Mouse (Mus musculus) forebrain, embryonic 16.5 days (tissue): ENCODE results near the gene Pla2g3. TPM values are rescaled to one million over a fixed set of nuclear protein-coding genes. Genes with fewer than 3 reads are reported as not detected.

Experiments
- ATAC-seq: fragments of 200-750 bp; cut with Nextera tagmentation; 2 replicates; pipeline ENCODE4 v1.8.0; 2017; ENCODE audit warnings: mild to moderate bottlenecking, moderate library complexity
- H3K27ac ChIP-seq: fragments of 300-500 bp; sonication (generic); 2 replicates; pipeline ENCODE4 v1.5.1; 2014; ENCODE audit warnings: low read length, control low read depth
- H3K27me3 ChIP-seq: fragments of 300-500 bp; sonication (generic); replicated peaks from 2 replicates; pipeline ENCODE4 v1.6.1; 2014; ENCODE audit warnings: low read length; ENCODE audit not compliant: control insufficient read depth, insufficient read depth
- H3K36me3 ChIP-seq: fragments of 300-500 bp; sonication (generic); 2 replicates; pipeline ENCODE4 v1.6.1; 2014; ENCODE audit not compliant: control insufficient read depth, insufficient read depth
- H3K4me1 ChIP-seq: fragments of 300-500 bp; sonication (generic); replicated peaks from 2 replicates; pipeline ENCODE4 v1.6.1; 2014; ENCODE audit warnings: low read length; ENCODE audit not compliant: control insufficient read depth, insufficient read depth
- H3K4me2 ChIP-seq: fragments of 300-500 bp; sonication (generic); 2 replicates; pipeline ENCODE4 v1.6.1; 2014; ENCODE audit warnings: mild to moderate bottlenecking, low read length, control low read depth
- H3K4me3 ChIP-seq: fragments of 300-500 bp; sonication (generic); replicated peaks from 2 replicates; pipeline ENCODE4 v1.5.1; 2014; ENCODE audit warnings: mild to moderate bottlenecking, low read length, control low read depth
- H3K9ac ChIP-seq: fragments of 300-500 bp; sonication (generic); replicated peaks from 2 replicates; pipeline ENCODE4 v1.6.1; 2014; ENCODE audit warnings: low read depth, low read length, control low read depth
- H3K9me3 ChIP-seq: fragments of 300-500 bp; sonication (generic); 2 replicates; pipeline ENCODE4 v1.6.1; 2016; ENCODE audit warnings: low read length; ENCODE audit not compliant: control insufficient read depth
- WGBS: fragments of 180-500 bp; shearing (Covaris S2); extraction: QIAGEN DNeasy Blood & Tissue Kit; methylation state at CpG from one replicate; pipeline ENCODE4 v1.1.7; 2014; 5-methylcytosine and 5-hydroxymethylcytosine counted together
- polyA plus RNA-seq: library from polyadenylated mRNA; unstranded; fragments of >200 nt; fragmentation: Nextera tagmentation; extraction: Ambion mirVana; gene quantifications from 2 replicates; pipeline ENCODE4 v1.2.1, GENCODE M21; 2015

Pla2g3 gene
- polyA plus RNA-seq, 1 experiment from 2014 or later = 1.0 TPM

GRCm38 (mm10) chr11:3547047-3547446 lies 59.0 kb downstream of the Pla2g3 start:
- no peak overlapping the region for H3K9ac ChIP-seq
- no peak overlapping the region for H3K4me3 ChIP-seq
- H3K4me2 ChIP-seq = no peak overlapping the region
- no peaks in the 10 kb centered on the region for H3K4me1 ChIP-seq
- H3K36me3 ChIP-seq = no peaks in the 10 kb centered on the region
- no peak for ATAC-seq
- H3K27me3 ChIP-seq = no peaks in the 10 kb centered on the region
- no peak overlapping the region for H3K27ac ChIP-seq
- 0 out of 2 replicates have a peak, but pooled peaks cover 3% of the 10 kb centered on the region for H3K9me3 ChIP-seq
- WGBS = 59% methylated on average over 2 of the region's 2 CpGs

GRCm38 (mm10) chr11:3547969-3548368 lies 59.9 kb downstream of the Pla2g3 start:
- no peaks in the 10 kb centered on the region for H3K4me1 ChIP-seq
- 0 out of 2 replicates have a peak, but pooled peaks cover 3% of the 10 kb centered on the region for H3K9me3 ChIP-seq
- H3K4me2 ChIP-seq = no peak overlapping the region
- WGBS = 60% methylated on average over 6 of the region's 6 CpGs
- no peak overlapping the region for H3K4me3 ChIP-seq
- ATAC-seq = no peak
- H3K27ac ChIP-seq = no peak overlapping the region
- H3K36me3 ChIP-seq = no peaks in the 10 kb centered on the region
- H3K27me3 ChIP-seq = no peaks in the 10 kb centered on the region
- H3K9ac ChIP-seq = no peak overlapping the region

DNA sequence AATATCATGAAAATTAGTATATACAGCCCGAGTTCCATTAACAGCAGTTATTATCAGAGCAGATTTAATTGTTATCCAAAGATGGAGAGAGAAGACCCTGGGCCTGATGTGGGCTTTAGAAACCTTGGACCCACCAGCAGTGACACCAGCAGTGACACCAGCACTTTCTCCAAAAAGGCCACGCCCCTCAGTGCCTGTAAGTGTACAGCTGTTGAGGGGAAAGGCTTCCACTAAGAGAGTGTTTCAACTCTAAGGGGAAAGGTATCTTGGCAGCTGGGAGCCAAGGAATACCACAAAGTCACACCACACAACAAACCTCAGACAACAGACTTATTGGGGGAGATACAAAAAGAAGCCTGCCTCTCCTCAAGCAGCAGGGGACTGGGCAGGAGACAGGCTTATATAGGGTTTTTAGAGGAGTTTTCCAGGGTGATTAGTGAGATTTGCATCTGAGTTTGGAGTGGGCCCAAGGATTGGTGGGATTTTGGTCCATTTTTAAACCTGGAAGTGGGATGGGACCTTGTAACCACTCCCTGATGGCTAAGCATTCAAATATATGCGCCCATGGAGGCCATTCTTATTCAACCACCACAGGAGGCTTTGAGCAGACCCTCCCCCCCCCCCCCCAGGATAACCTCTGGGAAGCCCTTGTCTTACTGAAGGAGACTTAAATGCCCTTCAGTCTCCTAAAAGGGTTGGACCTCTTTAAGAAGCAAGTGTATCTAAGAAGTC lies 60.6 kb downstream of the Pla2g3 start:
- no peak for ATAC-seq
- H3K9ac ChIP-seq = no peak overlapping the region
- no peak overlapping the region for H3K4me2 ChIP-seq
- H3K27me3 ChIP-seq = no peaks in the 10 kb centered on the region
- no peaks in the 10 kb centered on the region for H3K36me3 ChIP-seq
- H3K9me3 ChIP-seq = 0 out of 2 replicates have a peak, but pooled peaks cover 3% of the 10 kb centered on the region
- WGBS = 56% methylated on average over 3 of the region's 3 CpGs
- no peaks in the 10 kb centered on the region for H3K4me1 ChIP-seq
- no peak overlapping the region for H3K27ac ChIP-seq
- no peak overlapping the region for H3K4me3 ChIP-seq

Other genes with a start within 250 kb of the Pla2g3 start
- 252 and 276 TPM in 2 replicates for gene Drg1, start 221.9 kb upstream of the Pla2g3 start, polyA plus RNA-seq
- gene Patz1, start 199.4 kb upstream of the Pla2g3 start, polyA plus RNA-seq = 56.6 and 58.2 TPM in 2 replicates
- 36.1 and 41.8 TPM in 2 replicates for gene Pik3ip1, start 157.9 kb upstream of the Pla2g3 start, polyA plus RNA-seq
- gene Limk2, start 79.1 kb upstream of the Pla2g3 start, polyA plus RNA-seq = 110 and 127 TPM in 2 replicates
- gene Rnf185, start 35.9 kb upstream of the Pla2g3 start, polyA plus RNA-seq = 42.6 and 43.2 TPM in 2 replicates
- 2.9 and 4.9 TPM in 2 replicates for gene Inpp5j, start 16.5 kb downstream of the Pla2g3 start, polyA plus RNA-seq
- gene Selenom, start 26.4 kb downstream of the Pla2g3 start, polyA plus RNA-seq = 39.5 and 52.0 TPM in 2 replicates
- 17.7 and 20.9 TPM in 2 replicates for gene Smtn, start 52.3 kb downstream of the Pla2g3 start, polyA plus RNA-seq
- 47.5 and 49.2 TPM in 2 replicates for gene Morc2a, start 160.9 kb downstream of the Pla2g3 start, polyA plus RNA-seq